Mouse (Mus musculus) testis, adult 2 months (tissue): Measurements from ENCODE around the gene Nxph4. TPM values are rescaled to one million over a fixed set of nuclear protein-coding genes. Genes with fewer than 3 reads are reported as not detected.
A peak's percentile ranks its signal among the peaks of the same experiment; 100 is the strongest.

ENCODE experiments used
- H3K27ac ChIP-seq: fragments of 200-500 bp; 2 replicates; pipeline ENCODE4 v1.5.1; 2012; ENCODE audit warnings: low read depth, low read length; ENCODE audit not compliant: control insufficient read depth, insufficient read depth
- H3K27me3 ChIP-seq: fragments of 200-500 bp; 2 replicates; pipeline ENCODE4 v1.6.1; 2012; ENCODE audit warnings: mild to moderate bottlenecking, low read length, moderate library complexity; ENCODE audit not compliant: control insufficient read depth, insufficient read depth
- H3K36me3 ChIP-seq: fragments of 200-500 bp; 2 replicates; pipeline ENCODE4 v1.6.1; 2012; ENCODE audit warnings: mild to moderate bottlenecking, low read length; ENCODE audit not compliant: control insufficient read depth, insufficient read depth
- H3K4me1 ChIP-seq: fragments of 200-500 bp; 2 replicates; pipeline ENCODE4 v1.6.1; 2012; ENCODE audit warnings: low read length; ENCODE audit not compliant: control insufficient read depth, insufficient read depth
- H3K4me3 ChIP-seq: fragments of 200-500 bp; 2 replicates; pipeline ENCODE4 v1.5.1; 2012; ENCODE audit warnings: low read depth, mild to moderate bottlenecking, low read length, moderate library complexity, mixed read lengths; ENCODE audit not compliant: control insufficient read depth
- CTCF ChIP-seq: fragments of 200-500 bp; IDR thresholded peaks from 2 replicates; pipeline ENCODE4 v1.5.1; 2012; ENCODE audit warnings: low read depth, mild to moderate bottlenecking, inconsistent platforms, low read length, moderate library complexity; ENCODE audit not compliant: control insufficient read depth, insufficient read depth, insufficient replicate concordance
- POLR2A ChIP-seq: fragments of 200-500 bp; IDR thresholded peaks from 2 replicates; pipeline ENCODE4 v1.6.1; 2012; ENCODE audit warnings: low read depth, mild to moderate bottlenecking, inconsistent platforms, low read length, moderate library complexity; ENCODE audit not compliant: control insufficient read depth
- polyA plus RNA-seq: library from polyadenylated mRNA; depleted of rRNA; stranded (reverse); fragments of >200 nt; gene quantifications from 2 replicates; pipeline ENCODE4 v1.2.3, GENCODE M21; 2012

Nxph4 gene
- polyA plus RNA-seq, 1 experiment: 0.51 TPM

- no peak for TF ChIP-seq CTCF
- no peak for TF ChIP-seq POLR2A
- Histone ChIP-seq H3K27ac (no peak overlapping the region), H3K4me3 (no peak overlapping the region), H3K4me1 (peaks cover 35% of the 10 kb centered on the region), H3K27me3 (no peaks in the 10 kb centered on the region), H3K36me3 (no peaks in the 10 kb centered on the region)
Measured at GRCm38 (mm10) chr10:127519903-127520713, 14.3 kb downstream of the Nxph4 start.

GRCm38 (mm10) chr10:127519041-127519701, 15.2 kb downstream of the Nxph4 start:
- TF ChIP-seq POLR2A: no peak
- no peak for TF ChIP-seq CTCF
- Histone ChIP-seq H3K27ac (no peak overlapping the region), H3K27me3 (no peaks in the 10 kb centered on the region), H3K36me3 (no peaks in the 10 kb centered on the region), H3K4me1 (peaks cover 41% of the 10 kb centered on the region), H3K4me3 (no peak overlapping the region)

GRCm38 (mm10) chr10:127517941-127518340, 16.4 kb downstream of the Nxph4 start:
- no peak overlapping the region for H3K4me3 ChIP-seq
- H3K4me1 ChIP-seq: peaks cover 51% of the 10 kb centered on the region
- TF ChIP-seq CTCF: no peak
- TF ChIP-seq POLR2A: no peak
- H3K27me3 ChIP-seq: no peaks in the 10 kb centered on the region
- H3K36me3 ChIP-seq: no peaks in the 10 kb centered on the region
- H3K27ac ChIP-seq: no peak overlapping the region

- Histone ChIP-seq H3K4me1 (peaks cover 56% of the 10 kb centered on the region), H3K36me3 (no peaks in the 10 kb centered on the region), H3K4me3 (peak overlapping the region; percentile 82), H3K27me3 (no peaks in the 10 kb centered on the region), H3K27ac (peak overlapping the region; percentile 72)
- TF ChIP-seq CTCF (no peak), POLR2A (no peak)
Measured at GRCm38 (mm10) chr10:127516576-127517260, 17.6 kb downstream of the Nxph4 start.

GRCm38 (mm10) chr10:127515983-127516459, 18.3 kb downstream of the Nxph4 start:
- TF ChIP-seq CTCF: no peak
- TF ChIP-seq POLR2A: no peak
- Histone ChIP-seq H3K27ac (peak overlapping the region; percentile 72), H3K36me3 (no peaks in the 10 kb centered on the region), H3K27me3 (no peaks in the 10 kb centered on the region), H3K4me1 (peaks cover 59% of the 10 kb centered on the region), H3K4me3 (peak overlapping the region; percentile 82)

GRCm38 (mm10) chr10:127515271-127515982, 18.9 kb downstream of the Nxph4 start:
- no peaks in the 10 kb centered on the region for H3K36me3 ChIP-seq
- H3K27ac ChIP-seq: peak overlapping the region; percentile 72
- peak overlapping the region; percentile 82 for H3K4me3 ChIP-seq
- H3K4me1 ChIP-seq: peaks cover 60% of the 10 kb centered on the region
- TF ChIP-seq POLR2A: peak; percentile 43; the same call in 1 of the 2 replicates
- TF ChIP-seq CTCF: peak; percentile 28
- H3K27me3 ChIP-seq: no peaks in the 10 kb centered on the region
